Mouse (Mus musculus) CD4-positive naive resting alpha-beta T cell, adult 76 days (primary cell): ENCODE results near the gene Slc22a20. TPM values are rescaled to one million over a fixed set of nuclear protein-coding genes. Genes with fewer than 3 reads are reported as not detected.

Experiments
- total RNA-seq: library from RNA; stranded (reverse); gene quantifications from one replicate; pipeline ENCODE4 v1.2.4, GENCODE M21; 2023

Gene Slc22a20
- total RNA-seq = not detected

GRCm38 (mm10) chr19:5986043-5986442 is at the start of gene Slc22a20:
Gene Slc22a20 (minus strand): TSS chr19:5986143.

GRCm38 (mm10) chr19:6015511-6016315 is 29.8 kb upstream of the Slc22a20 start, which contains the start of gene Capn1:
Gene Capn1 (minus strand): TSS chr19:6015897.

GRCm38 (mm10) chr19:5963883-5964562 is 21.9 kb downstream of the Slc22a20 start, which contains the start of gene Pola2:
Gene Pola2 (minus strand): TSS chr19:5964202.

GRCm38 (mm10) chr19:5924713-5925093 is 61.2 kb downstream of the Slc22a20 start, which contains the start of gene Cdc42ep2:
Gene Cdc42ep2 (minus strand): TSS chr19:5924816.

Other genes with a start within 250 kb of the Slc22a20 start
- gene Ltbp3, start 245.2 kb downstream of the Slc22a20 start, total RNA-seq = not detected
- gene Scyl1, start 214.7 kb downstream of the Slc22a20 start, total RNA-seq = 74.2 TPM
- gene Frmd8, start 110.9 kb downstream of the Slc22a20 start, total RNA-seq = 127 TPM
- gene Slc25a45, start 108.3 kb downstream of the Slc22a20 start, total RNA-seq = 27.0 TPM
- gene Tigd3, start 92.0 kb downstream of the Slc22a20 start, total RNA-seq = 2.3 TPM
- 116 TPM for gene Dpf2, start 73.1 kb downstream of the Slc22a20 start, total RNA-seq
- gene Cdc42ep2, start 61.3 kb downstream of the Slc22a20 start, total RNA-seq = 0.59 TPM
- 53.3 TPM for gene Pola2, start 21.9 kb downstream of the Slc22a20 start, total RNA-seq
- gene Capn1, start 29.8 kb upstream of the Slc22a20 start, total RNA-seq = 109 TPM
- gene Syvn1, start 60.4 kb upstream of the Slc22a20 start, total RNA-seq = 59.7 TPM
- 18.5 TPM for gene Mrpl49, start 71.6 kb upstream of the Slc22a20 start, total RNA-seq
- gene Fau, start 71.7 kb upstream of the Slc22a20 start, total RNA-seq = 3,209 TPM
- 10.9 TPM for gene Znhit2, start 75.0 kb upstream of the Slc22a20 start, total RNA-seq
- 17.4 TPM for gene Tm7sf2, start 82.2 kb upstream of the Slc22a20 start, total RNA-seq
- 112 TPM for gene Vps51, start 91.1 kb upstream of the Slc22a20 start, total RNA-seq
- not detected for gene Tmem262, start 93.9 kb upstream of the Slc22a20 start, total RNA-seq
- not detected for gene Gm28374, start 96.1 kb upstream of the Slc22a20 start, total RNA-seq
- 58.2 TPM for gene Zfpl1, start 98.8 kb upstream of the Slc22a20 start, total RNA-seq
- gene Cdca5, start 98.8 kb upstream of the Slc22a20 start, total RNA-seq = 0.91 TPM
- not detected for gene AC131692.1, start 108.3 kb upstream of the Slc22a20 start, total RNA-seq
- gene Naaladl1, start 119.6 kb upstream of the Slc22a20 start, total RNA-seq = not detected
- 5.0 TPM for gene Sac3d1, start 132.5 kb upstream of the Slc22a20 start, total RNA-seq
- gene Snx15, start 142.2 kb upstream of the Slc22a20 start, total RNA-seq = 27.8 TPM
- gene Batf2, start 154.8 kb upstream of the Slc22a20 start, total RNA-seq = 0.41 TPM
- 20.1 TPM for gene Arl2, start 155.4 kb upstream of the Slc22a20 start, total RNA-seq
- gene Majin, start 198.2 kb upstream of the Slc22a20 start, total RNA-seq = not detected
- gene Gpha2, start 240.2 kb upstream of the Slc22a20 start, total RNA-seq = not detected
- gene Ppp2r5b, start 249.7 kb upstream of the Slc22a20 start, total RNA-seq = 17.5 TPM